Mouse (Mus musculus) adrenal gland, postnatal 25 days (tissue): ENCODE data around the gene Prdm9. TPM values are rescaled to one million over a fixed set of nuclear protein-coding genes. Genes with fewer than 3 reads are reported as not detected.
"Not testable (repeated sequence)": the region's sequence is repeated elsewhere in the genome, so short reads cannot be mapped to it uniquely, and the experiment has no call there.

ENCODE experiments used
- DNase-seq: peaks from one replicate; pipeline ENCODE4 v3.0.0; 2021; ENCODE audit warnings: mixed read lengths
- long read RNA-seq: library from polyadenylated mRNA; stranded (forward); transcript quantifications from one replicate; pipeline ENCODE4 v2.0.0, GENCODE M21; 2021
- total RNA-seq: library from RNA; stranded (reverse); gene quantifications from 2 replicates; pipeline ENCODE4 v1.2.3, GENCODE M21; 2021

The Prdm9 gene
- total RNA-seq = 7.4 and 9.1 TPM in 2 replicates
- long read RNA-seq, partial matches to known transcripts = 0 of 2 reads
- long read RNA-seq, other reads (novel, unspliced or antisense) = 2 of 2 reads

GRCm38 (mm10) chr17:15564014-15564927, at the start of gene Prdm9:
TSS of gene Prdm9 (minus strand) at chr17:15564354.
- DNase-seq = peak; percentile 99

GRCm38 (mm10) chr17:15599496-15599895, 35.3 kb upstream of the Prdm9 start:
- no peak for DNase-seq

GRCm38 (mm10) chr17:15591216-15591881, 27.2 kb upstream of the Prdm9 start:
- DNase-seq = no peak

- no peak for DNase-seq
Observed at GRCm38 (mm10) chr17:15588116-15588515, 24.0 kb upstream of the Prdm9 start.

- no peak for DNase-seq
Observed at GRCm38 (mm10) chr17:15585691-15586090, 21.5 kb upstream of the Prdm9 start.

- DNase-seq = no peak
Observed at GRCm38 (mm10) chr17:15583071-15583470, 18.9 kb upstream of the Prdm9 start.

- DNase-seq = no peak
Observed at GRCm38 (mm10) chr17:15580072-15580447, 15.9 kb upstream of the Prdm9 start.

- DNase-seq = no peak
Observed at GRCm38 (mm10) chr17:15579410-15580071, 15.4 kb upstream of the Prdm9 start.

- DNase-seq = peak; percentile 69
Observed at GRCm38 (mm10) chr17:15577291-15577694, 13.1 kb upstream of the Prdm9 start.

GRCm38 (mm10) chr17:15575056-15575455, 10.9 kb upstream of the Prdm9 start:
- no peak for DNase-seq

- no peak for DNase-seq
Observed at GRCm38 (mm10) chr17:15566908-15567307, 2.8 kb upstream of the Prdm9 start.

- no peak for DNase-seq
Observed at GRCm38 (mm10) chr17:15564928-15565300, 760 bp upstream of the Prdm9 start.

GRCm38 (mm10) chr17:15559946-15560345, 4.2 kb downstream of the Prdm9 start:
- DNase-seq = no peak

- DNase-seq = no peak
Observed at GRCm38 (mm10) chr17:15549713-15550112, 14.4 kb downstream of the Prdm9 start.

- no peak for DNase-seq
Observed at GRCm38 (mm10) chr17:15546440-15546839, 17.7 kb downstream of the Prdm9 start.

GRCm38 (mm10) chr17:15543868-15544267, 20.3 kb downstream of the Prdm9 start:
- DNase-seq = not testable (repeated sequence)

GRCm38 (mm10) chr17:15540309-15540708, 23.8 kb downstream of the Prdm9 start:
- DNase-seq = no peak

- DNase-seq = peak; percentile 10
Observed at GRCm38 (mm10) chr17:15536457-15536904, 27.7 kb downstream of the Prdm9 start.

- no peak for DNase-seq
Observed at GRCm38 (mm10) chr17:15535943-15536342, 28.2 kb downstream of the Prdm9 start.

- DNase-seq = peak; percentile 4
Observed at GRCm38 (mm10) chr17:15535162-15535800, 28.9 kb downstream of the Prdm9 start.

- DNase-seq = peak; percentile 22
Observed at GRCm38 (mm10) chr17:15530141-15530540, 34.0 kb downstream of the Prdm9 start.

GRCm38 (mm10) chr17:15528887-15529286, 35.3 kb downstream of the Prdm9 start:
- DNase-seq = no peak
